Mouse (Mus musculus) embryonic fibroblast, embryonic 13.5 days (primary cell): ENCODE data around the gene Hnrnpa1. TPM values are rescaled to one million over a fixed set of nuclear protein-coding genes. Genes with fewer than 3 reads are reported as not detected.
"Not testable (repeated sequence)": the region's sequence is repeated elsewhere in the genome, so short reads cannot be mapped to it uniquely, and the experiment has no call there.

Experiments used
- H3K27ac ChIP-seq: 2 replicates; pipeline ENCODE4 v1.5.1; 2012; ENCODE audit warnings: low read length, control low read depth, inconsistent platforms; ENCODE audit not compliant: insufficient read depth
- H3K4me1 ChIP-seq: 2 replicates; pipeline ENCODE4 v1.6.1; 2011; ENCODE audit warnings: low read length; ENCODE audit not compliant: control insufficient read depth, insufficient read depth
- H3K4me3 ChIP-seq: 2 replicates; pipeline ENCODE4 v1.5.1; 2011; ENCODE audit warnings: mild to moderate bottlenecking, control low read depth, low read length; ENCODE audit not compliant: insufficient read depth
- CTCF ChIP-seq: IDR thresholded peaks from 2 replicates; pipeline ENCODE4 v1.5.1; 2011; ENCODE audit warnings: mild to moderate bottlenecking, control low read depth, low read length, moderate library complexity, borderline replicate concordance; ENCODE audit not compliant: insufficient read depth
- POLR2A ChIP-seq: IDR thresholded peaks from 2 replicates; pipeline ENCODE4 v1.6.1; 2011; ENCODE audit warnings: low read depth, mild to moderate bottlenecking, control low read depth, low read length, moderate library complexity
- polyA plus RNA-seq: library from polyadenylated mRNA; stranded (reverse); fragments of >200 nt; gene quantifications from 2 replicates; pipeline ENCODE4 v1.2.4, GENCODE M21; 2011; ENCODE audit warnings: low read depth; ENCODE audit not compliant: missing spikeins, insufficient read length

Gene Hnrnpa1
- polyA plus RNA-seq, 1 experiment = 719 TPM

DNA sequence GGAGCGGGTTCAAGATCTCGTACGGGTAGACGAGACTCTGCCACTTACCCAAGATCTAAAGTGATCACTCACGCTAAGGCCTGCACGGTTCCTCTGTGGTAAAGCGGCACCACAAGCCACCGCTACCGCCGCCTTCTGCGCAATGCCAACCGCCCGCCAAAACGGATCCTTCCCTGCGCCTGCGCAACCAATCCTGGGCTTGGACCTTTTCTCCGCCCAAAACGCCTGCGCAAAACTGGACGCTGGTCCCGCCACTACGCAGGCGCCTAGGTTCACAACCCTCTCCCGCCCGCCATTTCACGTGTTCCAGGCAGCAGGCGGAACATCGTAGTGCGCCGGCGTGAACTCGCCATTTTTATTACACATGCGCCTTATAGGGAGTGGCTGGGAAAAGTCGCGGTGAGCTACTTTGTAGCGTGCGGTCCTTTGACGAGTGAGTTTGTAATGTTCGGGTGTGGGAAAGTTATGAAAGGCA is 510 bp upstream of the Hnrnpa1 start, which contains the start of gene Cbx5:
Gene Cbx5, minus strand, starts transcription at position 132 of the 475 bp plus-strand sequence.
- H3K27ac ChIP-seq = peak within 1 kb of the TSS; percentile 95
- no peaks in the 10 kb centered on the region for H3K4me1 ChIP-seq
- peak within 1 kb of the TSS; percentile 80 for H3K4me3 ChIP-seq
- TF ChIP-seq POLR2A (peak; percentile 80), CTCF (no peak)

DNA sequence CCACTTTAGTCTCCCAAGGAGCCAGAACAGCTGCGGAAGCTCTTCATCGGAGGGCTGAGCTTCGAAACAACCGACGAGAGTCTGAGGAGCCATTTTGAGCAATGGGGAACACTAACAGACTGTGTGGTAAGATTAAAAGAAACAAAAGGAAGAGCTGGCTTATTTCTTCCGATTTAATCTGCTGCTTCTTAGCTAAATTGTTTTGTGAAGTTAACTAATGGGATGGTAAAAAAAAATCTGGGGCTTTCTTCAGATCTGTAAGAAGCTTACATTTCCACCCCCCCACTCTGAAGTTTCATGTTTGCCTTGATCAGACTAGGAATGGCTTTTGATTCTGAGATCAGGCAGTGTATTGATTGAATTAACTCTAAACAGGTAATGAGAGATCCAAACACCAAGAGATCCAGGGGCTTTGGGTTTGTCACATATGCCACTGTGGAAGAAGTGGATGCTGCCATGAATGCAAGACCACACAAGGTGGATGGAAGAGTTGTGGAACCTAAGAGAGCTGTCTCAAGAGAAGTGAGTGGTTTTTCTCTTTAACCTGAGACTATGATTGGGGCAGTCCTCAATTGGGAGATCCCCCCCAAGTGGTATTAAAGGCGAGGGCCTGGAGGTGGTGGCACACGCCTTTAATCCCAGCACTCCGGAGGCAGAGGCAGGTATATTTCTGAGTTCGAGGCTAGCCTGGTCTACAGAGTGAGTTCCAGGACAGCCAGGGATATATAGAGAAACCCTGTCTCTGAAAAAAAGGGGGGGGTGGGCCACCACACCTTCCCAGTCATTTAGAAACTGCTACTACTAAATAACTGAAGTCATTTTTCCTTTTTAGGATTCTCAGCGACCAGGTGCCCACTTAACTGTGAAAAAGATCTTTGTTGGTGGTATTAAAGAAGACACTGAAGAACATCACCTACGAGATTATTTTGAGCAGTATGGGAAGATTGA is 1.1 kb downstream of the Hnrnpa1 start:
- peak overlapping the region; percentile 89 for H3K27ac ChIP-seq
- H3K4me3 ChIP-seq = peak overlapping the region; percentile 80
- not testable (repeated sequence) for H3K4me1 ChIP-seq

DNA sequence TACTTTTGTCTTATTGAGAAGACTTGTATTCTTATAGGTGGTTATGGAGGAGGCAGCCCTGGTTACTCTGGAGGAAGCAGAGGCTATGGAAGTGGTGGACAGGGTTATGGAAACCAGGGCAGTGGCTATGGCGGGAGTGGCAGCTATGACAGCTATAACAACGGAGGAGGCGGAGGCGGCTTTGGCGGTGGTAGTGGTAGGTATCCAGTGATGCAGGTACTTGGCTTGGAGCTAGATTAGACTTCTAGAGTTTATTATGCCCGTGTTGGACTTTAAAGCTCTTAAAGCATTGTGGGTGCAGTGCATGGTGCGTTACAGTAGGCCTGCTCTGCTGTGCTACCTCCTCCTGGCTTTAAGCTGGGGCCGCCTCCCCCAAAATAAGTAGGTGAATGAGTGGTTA is 2.7 kb downstream of the Hnrnpa1 start:
- Histone ChIP-seq H3K4me3 (peak overlapping the region; percentile 80), H3K27ac (no peak overlapping the region), H3K4me1 (no peaks in the 10 kb centered on the region)
- TF ChIP-seq CTCF (no peak), POLR2A (no peak)

- Histone ChIP-seq H3K4me3 (no peak overlapping the region; the same call in 1 of the 2 replicates), H3K27ac (no peak overlapping the region), H3K4me1 (no peaks in the 10 kb centered on the region)
- peak; percentile 36; the same call in 1 of the 2 replicates for TF ChIP-seq POLR2A
- TF ChIP-seq CTCF = no peak
Measured at GRCm38 (mm10) chr15:103245616-103246015, 5.4 kb downstream of the Hnrnpa1 start.

DNA sequence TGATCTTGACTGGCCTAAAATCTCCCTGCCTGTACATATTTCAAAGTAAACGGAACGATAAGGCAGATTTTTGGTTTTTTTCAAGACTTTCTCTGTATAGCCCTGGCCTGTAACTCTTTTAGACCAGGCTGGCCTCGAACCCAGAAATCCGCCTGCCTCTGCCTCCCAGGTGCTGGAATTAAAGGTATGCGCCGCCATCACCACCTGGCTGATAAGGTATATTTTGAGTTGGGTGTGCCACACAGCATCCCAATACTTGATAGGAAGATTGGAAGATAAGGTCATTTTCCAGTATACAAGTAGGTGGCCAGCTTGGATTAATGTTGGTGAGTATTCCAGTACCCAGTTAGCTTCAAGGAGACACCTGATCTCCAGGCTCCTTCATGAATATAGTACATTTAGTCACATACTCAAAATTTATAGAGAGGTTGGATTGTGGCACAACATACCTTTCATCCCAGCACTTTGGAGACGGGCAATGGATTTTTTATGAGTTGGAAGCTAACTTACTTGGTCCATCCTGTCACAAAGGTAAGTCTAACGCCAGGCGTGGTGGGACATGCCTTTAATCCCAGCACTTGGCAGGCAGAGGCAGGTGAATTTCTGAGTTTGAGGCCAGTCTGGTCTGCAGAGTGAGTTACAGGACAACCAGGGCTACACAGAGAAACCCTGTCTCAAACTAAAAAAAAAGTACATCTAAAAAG is 7.0 kb downstream of the Hnrnpa1 start:
- H3K27ac ChIP-seq = no peak overlapping the region
- TF ChIP-seq POLR2A (no peak), CTCF (no peak)
- no peaks in the 10 kb centered on the region for H3K4me1 ChIP-seq
- H3K4me3 ChIP-seq = no peak overlapping the region

DNA sequence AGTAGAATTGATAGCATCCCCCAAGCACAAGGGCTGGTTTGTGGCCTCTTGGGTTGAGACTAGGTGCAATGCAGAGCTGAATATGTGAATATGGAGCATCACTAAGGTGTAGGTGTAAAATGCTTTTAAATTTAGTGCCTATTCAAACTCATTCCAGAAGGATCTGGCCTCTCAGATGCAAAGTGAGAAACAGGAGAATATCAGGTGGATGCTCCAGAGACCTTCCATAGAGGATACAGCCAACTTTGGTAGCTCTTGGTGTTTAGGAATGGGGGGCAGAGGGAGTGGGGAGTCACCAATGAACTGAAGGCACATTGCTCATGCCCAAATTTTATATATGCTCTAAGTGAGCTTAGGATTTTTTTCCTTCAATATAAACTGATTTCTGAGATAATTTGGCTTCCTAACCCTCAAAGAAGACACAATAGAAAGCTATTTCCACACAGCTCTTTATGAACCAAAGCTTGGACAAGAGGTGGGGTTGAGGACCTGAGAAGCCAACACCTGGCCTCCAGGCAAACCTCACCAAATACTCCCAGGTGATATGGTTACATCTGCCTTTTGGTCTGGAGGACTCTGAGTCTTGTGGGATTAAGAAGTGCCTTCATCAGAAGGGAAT is 7.7 kb downstream of the Hnrnpa1 start:
- Histone ChIP-seq H3K27ac (no peak overlapping the region), H3K4me3 (no peak overlapping the region), H3K4me1 (no peaks in the 10 kb centered on the region)
- peak; percentile 22; the same call in 1 of the 2 replicates for TF ChIP-seq POLR2A
- no peak for TF ChIP-seq CTCF

- TF ChIP-seq CTCF (no peak), POLR2A (peak; percentile 33; the same call in 1 of the 2 replicates)
- no peak overlapping the region for H3K4me3 ChIP-seq
- no peak overlapping the region for H3K27ac ChIP-seq
- H3K4me1 ChIP-seq = no peaks in the 10 kb centered on the region
Measured at GRCm38 (mm10) chr15:103248401-103249313, 8.4 kb downstream of the Hnrnpa1 start.

- not testable (repeated sequence) for H3K4me3 ChIP-seq, H3K27ac ChIP-seq, H3K4me1 ChIP-seq
Measured at GRCm38 (mm10) chr15:103249511-103249910, 9.3 kb downstream of the Hnrnpa1 start.

GRCm38 (mm10) chr15:103250195-103250740 is 10.0 kb downstream of the Hnrnpa1 start:
- Histone ChIP-seq H3K27ac (no peak overlapping the region), H3K4me3 (no peak overlapping the region), H3K4me1 (no peaks in the 10 kb centered on the region)
- TF ChIP-seq CTCF (peak; percentile 80), POLR2A (no peak)
